Mouse (Mus musculus): ENCODE results near the gene Rpl14.

Rpl14 gene

DNA sequence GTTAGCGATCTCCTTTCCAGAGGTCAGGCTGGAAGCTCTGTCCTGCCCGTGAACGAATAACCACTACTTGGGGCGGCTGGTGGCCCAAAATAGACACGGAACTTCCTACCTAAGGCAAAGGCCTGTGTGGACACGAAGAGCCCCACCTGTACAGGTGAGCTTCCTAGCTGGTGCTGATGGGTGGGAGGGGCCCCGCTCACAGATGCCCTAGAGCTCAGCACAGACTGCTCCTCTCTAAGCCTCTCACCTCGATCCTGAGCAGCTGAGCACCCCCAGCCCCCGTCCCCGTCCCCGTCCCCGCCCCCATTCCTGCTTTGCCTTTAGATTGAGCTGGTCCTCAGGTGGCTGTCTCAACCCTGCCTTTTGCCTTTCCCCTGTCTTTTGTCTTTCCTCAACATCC lies 32.7 kb downstream of the Rpl14 start:
- DNase-seq (ENCODE audit: low spot score), result no peak

DNA sequence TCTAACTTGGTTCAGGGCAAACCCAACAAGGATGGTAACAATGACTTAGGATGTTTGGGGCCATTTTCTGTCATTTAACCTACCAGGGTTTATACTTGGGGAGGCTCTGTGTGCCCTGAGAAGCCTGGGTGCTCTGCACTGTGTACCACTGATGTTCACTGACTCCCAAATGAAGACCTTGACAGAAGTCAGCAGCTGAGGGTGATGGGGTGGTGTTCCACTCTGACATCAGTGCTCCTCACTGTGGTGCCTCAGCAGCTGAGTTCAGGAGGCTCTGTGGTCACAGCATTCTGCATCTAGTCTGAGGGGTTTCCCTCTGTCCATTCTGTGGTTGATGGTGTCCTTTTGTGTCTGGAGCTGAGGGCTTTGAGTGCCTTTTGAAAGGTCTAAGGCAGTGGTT lies 39.8 kb downstream of the Rpl14 start:
- DNase-seq (ENCODE audit: low spot score), result no peak

DNA sequence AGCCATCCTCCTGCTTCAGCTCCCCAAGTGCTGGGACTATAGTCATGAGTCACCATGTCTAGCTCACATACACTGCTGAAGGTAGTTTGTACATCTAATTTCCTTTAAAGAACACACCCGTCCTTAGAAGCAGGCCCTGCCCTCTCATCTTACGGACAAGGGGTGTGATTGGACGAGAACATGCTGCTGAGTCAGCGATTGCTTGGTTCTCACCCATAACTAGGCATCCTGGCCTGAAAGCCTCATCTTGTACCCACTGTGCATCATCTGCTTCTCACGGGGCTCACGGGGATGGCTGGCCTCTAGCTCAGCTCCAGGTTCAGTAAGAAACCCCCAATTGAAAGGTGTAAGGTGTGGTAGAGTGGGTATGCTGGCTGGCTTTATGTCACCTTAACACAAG lies 42.8 kb downstream of the Rpl14 start:
- no peak for DNase-seq (ENCODE audit: low spot score)

DNA sequence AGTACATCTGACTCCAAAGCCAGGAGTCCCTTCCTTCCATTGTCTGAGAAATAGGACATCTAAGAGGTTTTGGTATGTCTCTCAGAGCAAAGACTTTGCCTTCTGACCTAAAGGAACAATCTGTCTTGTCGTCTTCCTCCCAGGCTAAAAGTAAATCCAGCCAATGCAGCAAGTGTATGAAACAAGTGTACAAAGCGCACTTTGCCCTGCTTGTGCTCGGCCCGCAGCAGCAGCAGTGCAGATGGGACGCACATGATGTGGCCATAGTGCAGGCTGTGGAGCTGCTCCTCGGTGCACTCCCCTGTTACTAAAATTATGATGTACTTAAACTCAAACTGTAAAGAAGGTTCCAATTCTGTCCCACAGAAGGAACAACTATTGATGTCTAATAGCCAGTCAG lies 46.9 kb downstream of the Rpl14 start:
- DNase-seq (ENCODE audit: low spot score), result no peak

DNA sequence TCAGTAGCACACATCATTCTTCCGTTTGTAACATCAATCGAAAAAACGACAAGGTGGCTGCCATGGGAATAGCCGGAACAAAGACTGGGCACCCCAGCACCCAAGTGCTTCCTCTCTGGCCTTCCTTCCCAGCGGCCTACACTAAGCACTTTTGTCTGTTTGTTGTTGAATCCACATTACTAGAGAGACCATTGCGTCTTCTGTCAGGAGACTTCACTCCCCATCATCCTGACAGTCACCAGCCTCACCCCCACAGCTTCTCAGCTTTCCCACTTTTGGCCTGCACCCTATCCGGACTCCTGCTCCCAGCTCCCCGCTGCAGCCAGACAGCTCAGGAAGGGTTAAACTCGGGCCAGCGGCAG lies 48.1 kb downstream of the Rpl14 start:
- DNase-seq (ENCODE audit: low spot score), result no peak

DNA sequence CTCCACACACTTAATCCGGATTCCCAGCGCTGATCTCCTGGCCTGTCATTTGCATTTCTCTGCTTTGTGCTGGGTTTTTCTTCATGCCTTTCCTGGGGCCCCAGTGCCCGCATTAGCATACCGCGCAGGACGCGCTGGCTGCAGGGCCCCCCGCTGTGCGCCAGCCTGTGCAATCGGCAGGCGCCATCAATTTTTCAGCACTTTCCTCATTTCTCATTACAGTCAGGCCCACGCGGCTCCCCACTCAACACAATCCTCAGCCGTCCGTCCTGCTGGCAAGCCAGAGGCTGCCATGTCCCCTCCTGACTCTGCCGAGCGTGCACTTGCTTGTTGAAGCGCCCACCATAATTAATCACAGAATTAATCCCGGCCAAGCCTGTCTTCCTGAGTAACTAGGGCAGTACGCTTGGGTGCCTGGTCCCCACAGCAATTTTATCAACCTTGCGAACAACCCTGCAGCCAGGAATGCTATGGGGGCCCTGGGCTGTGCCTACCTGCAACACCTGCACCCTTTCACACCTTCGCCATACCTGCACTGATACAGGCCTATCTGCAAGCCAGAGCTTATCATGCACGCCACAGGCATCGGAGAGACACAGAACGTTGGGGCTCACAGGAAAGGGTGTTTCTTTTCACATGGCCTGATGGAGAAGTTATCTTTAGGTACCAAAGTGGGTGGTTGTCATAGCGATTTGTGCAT lies 48.6 kb downstream of the Rpl14 start:
- peak; percentile 18 for DNase-seq (ENCODE audit: low spot score)

DNA sequence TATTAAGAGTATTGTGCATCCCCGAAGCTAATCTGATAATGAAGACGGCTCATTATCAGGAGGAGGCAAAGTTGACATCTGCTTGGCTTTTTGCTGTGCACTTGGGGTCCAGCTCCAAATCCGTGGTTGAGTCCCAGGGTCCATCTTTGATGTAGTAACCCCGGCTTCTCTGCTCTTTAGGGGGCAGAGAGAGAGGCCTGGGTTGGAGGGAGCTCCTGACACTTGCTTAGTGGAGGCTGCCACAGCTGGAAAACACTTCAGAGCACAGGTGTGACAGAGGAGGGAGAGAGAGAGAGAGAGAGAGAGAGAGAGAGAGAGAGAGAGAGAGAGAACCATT lies 49.1 kb downstream of the Rpl14 start:
- no peak for DNase-seq (ENCODE audit: low spot score)

All from left cerebral cortex, adult 11 months (tissue).